Mouse (Mus musculus) frontal cortex, postnatal 10 days (tissue): ENCODE measurements at regions not wholly inside any gene's neighbourhood (a gene's known extent, or its start where the extent isn't known, plus 50 kb on each side); places are given as distances from the start of the nearest gene placed in this dataset.

ENCODE experiments used
- DNase-seq, 2 experiments: peaks; one replicate each; pipeline ENCODE4 v3.0.0; 2022; ENCODE audit warnings: low spot score in 2 of 2, mixed read lengths in 1 of 2

GRCm38 (mm10) chr4:137163962-137164361 is 113.3 kb upstream of the Wnt4 start:
- no peak for DNase-seq

GRCm38 (mm10) chr4:137160526-137160925 is 111.9 kb upstream of the Zbtb40 start:
- no peak for DNase-seq

DNA sequence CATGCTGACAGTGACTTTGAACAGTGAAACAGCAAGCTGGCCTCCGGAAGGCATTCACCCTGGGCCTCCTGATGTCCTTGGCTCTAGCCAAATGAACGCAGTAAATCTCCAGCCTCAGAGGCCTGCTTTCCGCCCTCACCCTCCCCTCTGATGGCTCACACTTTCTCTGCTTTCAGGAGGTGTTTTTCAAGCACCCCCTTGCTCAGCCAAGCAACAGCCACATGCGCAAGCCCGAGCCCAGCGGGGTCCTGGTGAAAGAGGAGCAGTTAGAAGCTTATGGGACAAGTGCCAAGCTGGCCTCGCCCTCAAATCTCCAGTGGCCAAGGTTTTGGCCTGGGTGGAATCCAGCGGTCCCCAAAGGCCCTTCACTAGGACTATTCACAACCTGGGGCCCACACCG is 109.6 kb upstream of the Zbtb40 start:
- peak in 1 of 2 experiments; percentile 25 for DNase-seq

DNA sequence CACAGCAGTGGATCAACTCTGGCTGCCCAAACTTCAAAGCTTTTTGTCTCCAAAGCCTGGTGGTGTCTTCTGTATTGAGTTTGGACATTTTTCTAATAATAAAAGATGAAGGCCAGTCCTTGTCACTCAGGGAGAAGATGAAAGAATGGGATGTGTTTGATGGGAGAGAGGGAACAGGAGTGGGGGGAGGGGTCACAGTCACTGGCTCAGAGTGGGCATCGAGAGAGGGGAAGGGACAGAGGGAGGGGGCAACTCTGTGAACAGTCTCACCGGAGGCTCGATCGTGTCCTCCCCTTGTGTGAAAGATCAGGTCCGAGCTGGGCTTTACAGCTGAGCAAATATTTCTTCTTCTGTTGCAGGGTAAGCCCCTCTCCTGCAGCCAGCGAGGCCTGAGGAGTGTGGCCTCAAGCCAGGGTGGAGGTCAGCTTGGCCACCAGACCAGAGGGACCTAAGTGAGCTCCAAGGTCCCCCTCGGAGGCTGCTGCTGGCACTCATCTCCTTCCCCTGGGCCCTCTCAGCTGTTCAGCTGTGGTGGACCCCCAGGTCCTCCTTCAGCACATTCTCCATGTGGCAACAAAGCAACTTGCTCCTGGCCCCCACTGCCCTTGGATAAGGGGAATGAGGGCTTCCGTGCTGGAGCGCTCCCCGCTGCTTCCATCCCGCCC is 108.0 kb upstream of the Zbtb40 start:
- DNase-seq, result no peak

- DNase-seq, result no peak
Observed at GRCm38 (mm10) chr4:137148756-137149155, 100.2 kb upstream of the Zbtb40 start.

- no peak for DNase-seq
Observed at GRCm38 (mm10) chr4:137147795-137148194, 99.2 kb upstream of the Zbtb40 start.

GRCm38 (mm10) chr4:137146326-137146725 is 97.7 kb upstream of the Zbtb40 start:
- no peak for DNase-seq

- DNase-seq, result no peak
Observed at GRCm38 (mm10) chr4:137142316-137142715, 93.7 kb upstream of the Zbtb40 start.

DNA sequence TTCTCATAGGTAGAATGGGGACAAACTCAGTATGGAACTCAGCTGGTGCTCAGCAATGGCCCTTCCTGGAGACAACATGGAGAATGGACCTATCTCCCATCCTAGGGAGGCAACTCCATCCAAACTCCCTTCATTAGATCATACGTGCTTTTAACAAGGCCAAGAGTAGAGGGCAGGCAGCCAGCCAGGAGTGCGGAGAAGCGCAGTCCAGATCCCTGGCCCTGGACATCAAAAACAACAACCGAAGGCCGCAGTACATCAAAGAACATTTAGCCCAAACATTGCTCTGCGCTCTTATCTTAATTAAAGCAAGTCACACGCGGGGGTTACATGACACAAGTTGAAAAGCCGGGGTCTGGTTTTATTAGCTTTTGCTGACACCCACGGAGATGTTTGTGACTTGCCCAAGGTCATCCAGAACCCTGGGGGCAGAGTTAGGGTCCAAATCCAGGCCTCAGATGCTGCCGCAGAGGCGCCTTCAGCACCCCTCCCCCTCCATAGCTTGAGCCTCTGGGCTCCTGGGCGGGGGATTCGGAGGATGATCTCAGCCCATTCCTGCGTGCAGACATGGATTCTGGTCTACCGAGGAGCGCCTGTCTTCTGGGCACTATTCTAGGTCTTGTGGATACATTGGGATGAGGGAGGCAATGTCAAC is 90.6 kb upstream of the Zbtb40 start:
- DNase-seq, result no peak

GRCm38 (mm10) chr4:137138127-137138526 is 89.5 kb upstream of the Zbtb40 start:
- DNase-seq, result no peak

DNA sequence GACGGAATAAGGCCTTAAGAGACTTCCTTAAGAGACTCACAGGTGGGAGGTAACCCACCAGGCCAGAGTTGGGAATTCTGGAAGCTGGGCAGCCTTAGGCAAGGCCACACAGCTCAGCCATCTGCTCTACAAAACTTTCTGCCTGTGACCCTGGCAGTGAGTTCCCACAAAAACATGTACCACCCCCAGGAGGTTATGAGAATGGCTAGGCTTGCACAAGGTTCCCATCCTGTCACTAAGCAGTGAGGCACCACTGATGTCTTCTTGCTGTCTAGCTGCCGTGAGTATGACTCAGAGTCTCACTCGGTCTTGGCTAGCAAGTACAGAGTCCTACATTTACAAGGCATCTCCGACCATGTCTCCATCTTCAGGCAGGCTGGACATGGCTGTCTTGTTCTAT is 87.7 kb upstream of the Zbtb40 start:
- DNase-seq, result no peak

DNA sequence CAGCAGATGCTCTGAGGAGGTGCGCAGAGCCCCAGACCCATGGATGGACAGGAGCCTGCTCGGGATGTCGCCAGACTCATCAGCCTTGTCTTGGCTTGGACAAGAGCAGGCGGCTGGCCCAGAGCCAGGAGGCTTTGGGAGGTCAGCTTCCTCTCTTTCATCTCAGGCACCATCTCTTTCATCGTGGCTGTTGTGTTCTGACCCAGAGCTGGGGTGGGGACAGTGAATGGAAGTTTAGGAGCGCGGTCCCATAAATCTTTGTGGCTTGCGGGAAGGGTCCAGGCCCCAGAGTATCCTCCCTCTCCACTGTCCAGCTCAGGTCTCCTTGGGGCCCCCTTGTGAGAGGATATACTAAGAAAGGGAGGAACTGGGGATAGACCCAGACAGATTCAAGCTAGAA is 87.2 kb upstream of the Zbtb40 start:
- DNase-seq, result peak in 1 of 2 experiments; percentile 29

DNA sequence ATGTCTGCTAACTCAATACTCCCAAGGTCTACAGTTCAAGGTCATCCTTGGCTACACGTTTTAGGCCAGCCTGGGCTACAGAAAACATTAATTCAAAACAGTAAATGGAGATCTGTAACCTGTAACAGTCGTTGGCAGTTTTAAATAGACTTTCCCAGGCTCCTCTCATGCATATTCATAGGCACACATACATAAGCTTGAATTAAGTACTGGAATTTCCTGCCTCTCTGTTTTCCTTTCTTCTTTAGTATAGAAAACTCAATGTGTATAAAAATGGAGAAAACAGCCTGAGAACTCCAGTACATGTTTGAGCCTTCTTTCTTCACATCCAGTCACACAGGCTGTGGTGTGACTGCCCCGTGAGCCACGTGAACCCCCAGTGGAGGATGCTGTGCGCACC is 86.0 kb upstream of the Zbtb40 start:
- DNase-seq, result no peak

GRCm38 (mm10) chr4:137133789-137134188 is 85.2 kb upstream of the Zbtb40 start:
- no peak for DNase-seq

- no peak for DNase-seq
Observed at GRCm38 (mm10) chr4:137130619-137131212, 82.1 kb upstream of the Zbtb40 start.

DNA sequence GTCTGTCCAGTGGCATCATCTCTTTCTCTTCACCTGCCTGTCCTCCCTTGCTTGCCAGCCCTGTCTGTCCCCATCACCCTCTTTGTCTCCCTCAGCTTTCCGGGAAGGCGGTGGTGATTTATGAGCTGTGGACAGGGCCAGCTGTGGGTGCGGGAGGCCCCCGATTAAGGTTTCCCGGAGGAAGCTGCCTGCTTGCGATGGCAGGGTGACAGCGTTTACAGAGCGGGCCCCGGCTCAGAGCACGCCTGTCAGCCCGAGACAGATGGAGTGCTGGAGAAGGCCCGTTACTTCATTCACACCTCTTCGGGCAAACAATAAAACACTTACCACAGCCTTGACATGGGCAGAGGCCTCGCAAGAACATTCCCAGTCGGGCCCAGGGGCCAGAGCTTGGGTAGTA is 79.6 kb upstream of the Zbtb40 start:
- no peak for DNase-seq

DNA sequence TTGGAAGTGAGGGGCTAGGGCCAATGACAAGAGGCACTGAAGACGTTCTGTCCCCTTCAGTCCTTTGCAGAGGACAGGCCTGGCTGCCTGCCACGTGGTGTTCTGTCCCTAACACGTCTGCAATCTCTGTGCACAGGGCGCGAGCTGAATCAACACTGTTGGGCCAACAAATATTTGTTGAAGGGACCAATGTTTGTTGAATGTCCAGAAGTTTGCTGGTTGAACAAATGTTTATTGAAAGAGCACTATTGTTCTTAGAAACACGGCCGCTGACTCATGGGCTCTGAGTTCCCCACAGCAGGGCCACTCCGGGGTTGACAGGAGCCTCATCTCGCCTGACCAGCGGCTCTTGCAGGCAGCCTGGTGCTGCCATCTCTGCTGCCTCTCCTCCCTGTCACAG is 73.1 kb upstream of the Zbtb40 start:
- no peak for DNase-seq

- DNase-seq, result no peak
Observed at GRCm38 (mm10) chr4:137120597-137120996, 72.0 kb upstream of the Zbtb40 start.

DNA sequence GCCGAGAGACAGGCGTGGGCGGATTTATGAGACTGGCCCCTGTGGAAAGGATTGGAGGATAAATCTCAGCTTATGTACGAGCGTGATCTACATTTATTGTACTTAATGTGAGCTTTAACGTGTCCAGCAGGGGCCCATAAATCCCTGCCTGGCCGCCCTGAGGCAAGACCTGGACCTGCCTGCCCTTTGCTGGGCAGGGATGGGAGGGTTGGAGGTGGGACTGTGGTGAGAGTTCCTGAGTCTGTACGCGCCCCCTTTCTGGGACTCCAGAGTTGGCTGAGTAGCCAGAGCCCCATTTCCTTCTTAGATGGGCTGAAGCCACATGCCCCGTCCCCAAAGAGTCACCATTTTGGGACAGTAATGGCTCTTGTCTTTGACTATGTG is 69.7 kb upstream of the Zbtb40 start:
- DNase-seq, result no peak

DNA sequence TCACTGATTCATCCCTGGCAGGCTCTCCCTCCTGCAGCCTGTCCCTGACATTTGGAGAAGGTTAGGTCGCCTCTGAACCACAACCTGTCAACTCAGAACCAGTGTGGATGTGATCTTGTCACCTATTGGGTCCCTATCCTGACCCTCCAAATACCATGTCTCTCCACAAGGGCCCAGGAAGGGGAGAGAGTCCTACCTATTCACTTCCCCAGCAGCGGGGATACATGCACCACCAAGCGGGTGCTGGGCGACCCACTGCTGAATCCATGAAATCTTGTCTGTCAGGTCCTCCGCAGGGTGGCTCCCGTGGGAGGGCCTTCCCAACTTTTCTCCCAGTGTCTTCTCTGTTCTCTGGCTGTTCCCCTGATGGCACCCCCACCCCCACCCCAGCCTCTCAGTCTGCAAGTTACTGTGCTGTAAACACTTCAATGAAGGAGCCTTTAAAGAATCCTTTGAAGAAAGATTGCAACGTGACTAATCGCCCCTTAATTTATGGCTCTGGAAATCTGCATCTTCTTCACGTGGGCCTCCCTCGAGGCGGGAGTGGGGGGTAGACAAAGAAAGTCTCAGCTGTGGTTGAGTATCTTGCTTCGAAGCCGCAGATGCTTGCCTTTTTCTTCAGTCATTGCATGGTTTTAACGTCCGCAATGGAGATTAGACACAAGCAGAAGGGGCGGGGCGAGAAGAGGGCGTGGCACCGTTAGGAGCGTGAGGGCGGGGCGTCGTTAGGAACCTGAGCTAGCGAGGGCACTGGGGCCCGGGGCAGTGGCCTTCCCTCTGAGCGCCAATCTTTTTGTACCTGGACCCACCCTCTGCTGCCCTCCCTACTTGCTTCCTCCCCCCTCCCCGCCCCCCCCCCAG is 69.1 kb upstream of the Zbtb40 start:
- peak in 1 of 2 experiments; percentile 38 for DNase-seq

GRCm38 (mm10) chr4:137115062-137115461 is 66.5 kb upstream of the Zbtb40 start:
- DNase-seq, result no peak

GRCm38 (mm10) chr4:137110276-137110675 is 61.7 kb upstream of the Zbtb40 start:
- no peak for DNase-seq
